Mouse (Mus musculus): ENCODE results near the gene Arhgap31.

The Arhgap31 gene

GRCm38 (mm10) chr16:38596099-38596498 lies 117.0 kb downstream of the Arhgap31 start:
- Histone ChIP-seq H3K27me3 (ENCODE audit: control insufficient read depth, insufficient read depth, low read length, poor library complexity, severe bottlenecking) (no peaks in the 10 kb centered on the region), H3K36me3 (ENCODE audit: control insufficient read depth, insufficient read depth, low read length, poor library complexity, severe bottlenecking) (peaks cover 6% of the 10 kb centered on the region)
- no peak for DNase-seq (ENCODE audit: low read depth, low spot score)

GRCm38 (mm10) chr16:38594435-38594834 lies 118.6 kb downstream of the Arhgap31 start:
- no peak for DNase-seq (ENCODE audit: low read depth, low spot score)

GRCm38 (mm10) chr16:38592946-38593345 lies 120.1 kb downstream of the Arhgap31 start:
- no peak for DNase-seq (ENCODE audit: low read depth, low spot score)
- Histone ChIP-seq H3K36me3 (ENCODE audit: control insufficient read depth, insufficient read depth, low read length, poor library complexity, severe bottlenecking) (peaks cover 9% of the 10 kb centered on the region), H3K27me3 (ENCODE audit: control insufficient read depth, insufficient read depth, low read length, poor library complexity, severe bottlenecking) (no peaks in the 10 kb centered on the region)

More at GRCm38 (mm10) chr16:38594435-38594834, 118.6 kb downstream of the Arhgap31 start:
- Histone ChIP-seq H3K36me3 (ENCODE audit: control insufficient read depth, insufficient read depth, low read length, poor library complexity, severe bottlenecking) (peaks cover 6% of the 10 kb centered on the region), H3K27me3 (ENCODE audit: control insufficient read depth, insufficient read depth, low read length, poor library complexity, severe bottlenecking) (no peaks in the 10 kb centered on the region)

GRCm38 (mm10) chr16:38592026-38592678 lies 120.9 kb downstream of the Arhgap31 start:
- no peaks in the 10 kb centered on the region for H3K27me3 ChIP-seq (ENCODE audit: control insufficient read depth, insufficient read depth, low read length, poor library complexity, severe bottlenecking)
- no peak for DNase-seq (ENCODE audit: low read depth, low spot score)
- H3K36me3 ChIP-seq (ENCODE audit: control insufficient read depth, insufficient read depth, low read length, poor library complexity, severe bottlenecking) = peaks cover 9% of the 10 kb centered on the region

- H3K36me3 ChIP-seq (ENCODE audit: control insufficient read depth, insufficient read depth, low read length, poor library complexity, severe bottlenecking) = peaks cover 9% of the 10 kb centered on the region
- no peak for DNase-seq (ENCODE audit: low read depth, low spot score)
- no peaks in the 10 kb centered on the region for H3K27me3 ChIP-seq (ENCODE audit: control insufficient read depth, insufficient read depth, low read length, poor library complexity, severe bottlenecking)
These were observed 121.6 kb downstream of the Arhgap31 start for GRCm38 (mm10) chr16:38591506-38591905.

- H3K36me3 ChIP-seq (ENCODE audit: control insufficient read depth, insufficient read depth, low read length, poor library complexity, severe bottlenecking) = peaks cover 16% of the 10 kb centered on the region
- peak; percentile 9 for DNase-seq (ENCODE audit: low read depth, low spot score)
- no peaks in the 10 kb centered on the region for H3K27me3 ChIP-seq (ENCODE audit: control insufficient read depth, insufficient read depth, low read length, poor library complexity, severe bottlenecking)
These were observed 125.5 kb downstream of the Arhgap31 start for GRCm38 (mm10) chr16:38587572-38587971.

GRCm38 (mm10) chr16:38587163-38587562 lies 125.9 kb downstream of the Arhgap31 start:
- peaks cover 16% of the 10 kb centered on the region for H3K36me3 ChIP-seq (ENCODE audit: control insufficient read depth, insufficient read depth, low read length, poor library complexity, severe bottlenecking)
- DNase-seq (ENCODE audit: low read depth, low spot score) = no peak
- no peaks in the 10 kb centered on the region for H3K27me3 ChIP-seq (ENCODE audit: control insufficient read depth, insufficient read depth, low read length, poor library complexity, severe bottlenecking)

GRCm38 (mm10) chr16:38585186-38585585 lies 127.9 kb downstream of the Arhgap31 start:
- no peaks in the 10 kb centered on the region for H3K27me3 ChIP-seq (ENCODE audit: control insufficient read depth, insufficient read depth, low read length, poor library complexity, severe bottlenecking)
- DNase-seq (ENCODE audit: low read depth, low spot score) = no peak
- peaks cover 17% of the 10 kb centered on the region for H3K36me3 ChIP-seq (ENCODE audit: control insufficient read depth, insufficient read depth, low read length, poor library complexity, severe bottlenecking)

GRCm38 (mm10) chr16:38584761-38585160 lies 128.3 kb downstream of the Arhgap31 start:
- peaks cover 17% of the 10 kb centered on the region for H3K36me3 ChIP-seq (ENCODE audit: control insufficient read depth, insufficient read depth, low read length, poor library complexity, severe bottlenecking)
- DNase-seq (ENCODE audit: low read depth, low spot score) = no peak

GRCm38 (mm10) chr16:38571481-38571880 lies 141.6 kb downstream of the Arhgap31 start:
- Histone ChIP-seq H3K27me3 (ENCODE audit: control insufficient read depth, insufficient read depth, low read length, poor library complexity, severe bottlenecking) (no peaks in the 10 kb centered on the region), H3K36me3 (ENCODE audit: control insufficient read depth, insufficient read depth, low read length, poor library complexity, severe bottlenecking) (peaks cover 9% of the 10 kb centered on the region)
- no peak for DNase-seq (ENCODE audit: low read depth, low spot score)

More at GRCm38 (mm10) chr16:38584761-38585160, 128.3 kb downstream of the Arhgap31 start:
- no peaks in the 10 kb centered on the region for H3K27me3 ChIP-seq (ENCODE audit: control insufficient read depth, insufficient read depth, low read length, poor library complexity, severe bottlenecking)

GRCm38 (mm10) chr16:38568192-38568591 lies 144.9 kb downstream of the Arhgap31 start:
- no peak for DNase-seq (ENCODE audit: low read depth, low spot score)
- peaks cover 8% of the 10 kb centered on the region for H3K36me3 ChIP-seq (ENCODE audit: control insufficient read depth, insufficient read depth, low read length, poor library complexity, severe bottlenecking)
- no peaks in the 10 kb centered on the region for H3K27me3 ChIP-seq (ENCODE audit: control insufficient read depth, insufficient read depth, low read length, poor library complexity, severe bottlenecking)

- no peaks in the 10 kb centered on the region for H3K27me3 ChIP-seq (ENCODE audit: control insufficient read depth, insufficient read depth, low read length, poor library complexity, severe bottlenecking)
- H3K36me3 ChIP-seq (ENCODE audit: control insufficient read depth, insufficient read depth, low read length, poor library complexity, severe bottlenecking) = peaks cover 8% of the 10 kb centered on the region; the same call in 1 of the 2 replicates
- no peak for DNase-seq (ENCODE audit: low read depth, low spot score)
These were observed 149.6 kb downstream of the Arhgap31 start for GRCm38 (mm10) chr16:38563516-38563915.

- DNase-seq (ENCODE audit: low read depth, low spot score) = no peak
- Histone ChIP-seq H3K36me3 (ENCODE audit: control insufficient read depth, insufficient read depth, low read length, poor library complexity, severe bottlenecking) (peaks cover 8% of the 10 kb centered on the region; the same call in 1 of the 2 replicates), H3K27me3 (ENCODE audit: control insufficient read depth, insufficient read depth, low read length, poor library complexity, severe bottlenecking) (no peaks in the 10 kb centered on the region)
These were observed 150.1 kb downstream of the Arhgap31 start for GRCm38 (mm10) chr16:38562968-38563327.

GRCm38 (mm10) chr16:38562131-38562967 lies 150.7 kb downstream of the Arhgap31 start:
- Histone ChIP-seq H3K36me3 (ENCODE audit: control insufficient read depth, insufficient read depth, low read length, poor library complexity, severe bottlenecking) (peaks cover 6% of the 10 kb centered on the region; the same call in 1 of the 2 replicates), H3K27me3 (ENCODE audit: control insufficient read depth, insufficient read depth, low read length, poor library complexity, severe bottlenecking) (no peaks in the 10 kb centered on the region)
- DNase-seq (ENCODE audit: low read depth, low spot score) = peak; percentile 96

GRCm38 (mm10) chr16:38558221-38558748 lies 154.8 kb downstream of the Arhgap31 start, which contains the start of gene Tmem39a:
Tmem39a (plus strand) TSS chr16:38558698.
- Histone ChIP-seq H3K27me3 (ENCODE audit: control insufficient read depth, insufficient read depth, low read length, poor library complexity, severe bottlenecking) (no peaks in the 10 kb centered on the region), H3K36me3 (ENCODE audit: control insufficient read depth, insufficient read depth, low read length, poor library complexity, severe bottlenecking) (no peaks in the 10 kb centered on the region)

More at GRCm38 (mm10) chr16:38558221-38558748, 154.8 kb downstream of the Arhgap31 start, which contains the start of gene Tmem39a:
- no peak for DNase-seq (ENCODE audit: low read depth, low spot score)

Data from splenic B cell, adult 2 months (primary cell).